In the genomic region with DNA sequence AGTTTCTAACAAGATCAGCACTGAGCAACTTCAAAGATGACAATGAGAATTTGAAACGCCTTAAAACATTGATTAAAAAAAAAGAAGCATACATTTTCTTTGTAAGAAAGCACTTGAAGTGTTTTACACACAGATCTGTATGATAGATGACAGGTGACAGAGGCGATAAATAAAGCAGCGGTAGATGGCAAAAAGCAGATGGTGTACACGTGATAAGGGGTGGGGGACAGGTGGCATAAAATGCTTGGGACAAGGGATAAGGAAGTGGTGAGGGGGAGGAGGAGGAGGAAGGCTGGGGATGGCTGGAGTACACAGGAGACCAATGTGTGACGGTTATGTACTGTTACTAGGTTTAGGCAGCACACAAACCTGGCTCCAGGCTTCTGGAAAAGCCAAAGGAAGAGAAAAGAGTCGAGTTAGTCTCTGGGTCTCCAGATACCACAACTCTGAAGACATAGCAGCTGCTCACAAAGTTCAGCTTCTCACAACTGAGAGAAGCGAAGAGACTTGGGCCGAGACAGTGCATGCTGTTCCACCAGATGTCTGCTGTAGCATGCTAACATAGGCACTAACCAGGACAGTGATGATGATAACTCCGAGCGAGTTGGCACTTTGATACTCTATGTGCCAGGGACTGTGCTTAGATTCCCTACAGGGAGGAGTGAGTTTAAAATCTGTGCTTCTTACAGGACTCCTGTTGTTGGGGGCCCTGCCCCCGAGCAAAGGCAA, we compare ENCODE assay signal across 20 mouse cellular contexts.
DNase-seq lines count a peak whose midpoint lies in the region; ATAC-seq and TF ChIP-seq lines count a peak whose summit lies in the region.
"Had no signal": no experiment of that assay in that cellular context is flagged by ENCODE, and none has a peak within 500 bp of the region (broad histone marks: within the 10 kb centered on the region; RNA-seq: fewer than 3 reads in every experiment).

No protein-coding gene starts in this region.

- DNase-seq in hindbrain, embryonic 11.5 days (ENCODE audit: low spot score): no peak
- no peak for DNase-seq in MEL (ENCODE audit: low read depth, low spot score)
- peak; percentile 19 to 21 for DNase-seq in thymus, postnatal 36 days
- DNase-seq in kidney, postnatal 25 days: no peak
- DNase-seq in retina, embryonic 14.5 days (ENCODE audit: low spot score): no peak
- DNase-seq: adrenal gland, postnatal 10 days; cerebellum, adult 11-12 months; cerebellum, adult 9-10 months; cerebellum, postnatal 36 days; gastrocnemius, postnatal 10 days; heart, adult 18-20 months; heart, postnatal 10 days had no signal

- H3K36me3 ChIP-seq in hindbrain, embryonic 16.5 days (ENCODE audit: control insufficient read depth, insufficient read depth, low read length): no peaks in the 10 kb centered on the region
- no peaks in the 10 kb centered on the region for H3K36me3 ChIP-seq in hindbrain, embryonic 11.5 days (ENCODE audit: control insufficient read depth, insufficient read depth, low read length)
- H3K36me3 ChIP-seq in MEL (ENCODE audit: control insufficient read depth in 1 of 2, insufficient read depth in 2 of 2, low read length in 2 of 2): peaks cover 0 to 13% of the 10 kb centered on the region in 2 experiments; a peak in 2 of 4 replicates
- H3K36me3 ChIP-seq: embryonic facial prominence, embryonic 15.5 days; forebrain, embryonic 10.5 days; heart, embryonic 10.5 days had no signal

- WGBS in hindbrain, embryonic 16.5 days: 75% methylated on average over 11 of the region's 11 CpGs
- WGBS in hindbrain, embryonic 11.5 days: 83% methylated on average over 11 of the region's 11 CpGs

- TF ChIP-seq POLR2A in MEL (IDR thresholded peaks at IDR 0.05; ENCODE audit: control insufficient read depth in 1 of 2, insufficient read depth in 1 of 2, low read depth in 1 of 2, low read length in 2 of 2, poor library complexity in 1 of 2): no peak

- no peaks in the 10 kb centered on the region for H3K79me2 ChIP-seq in MEL (ENCODE audit: control insufficient read depth, insufficient read depth, low read length, poor library complexity)

- no peaks in the 10 kb centered on the region; the same call in 1 of the 2 replicates for H3K9me3 ChIP-seq in hindbrain, embryonic 16.5 days (ENCODE audit: control insufficient read depth, low read length)
- H3K9me3 ChIP-seq in hindbrain, embryonic 11.5 days (ENCODE audit: control insufficient read depth, low read length): no peaks in the 10 kb centered on the region
- no peaks in the 10 kb centered on the region for H3K9me3 ChIP-seq in MEL (replicated peaks; ENCODE audit: insufficient read depth, low read length)
- H3K9me3 ChIP-seq: embryonic facial prominence, embryonic 15.5 days had no signal

- H3K4me3 ChIP-seq in hindbrain, embryonic 16.5 days (ENCODE audit: low read length): no peak overlapping the region
- no peak overlapping the region for H3K4me3 ChIP-seq in hindbrain, embryonic 11.5 days (ENCODE audit: low read depth, low read length)
- H3K4me3 ChIP-seq in MEL (ENCODE audit: control insufficient read depth in 1 of 2, insufficient read depth in 1 of 2, low read depth in 2 of 2, low read length in 2 of 2): no peak overlapping the region
- H3K4me3 ChIP-seq: embryonic facial prominence, embryonic 15.5 days; erythroblast, embryonic 14.5 days; forebrain, embryonic 10.5 days; heart, embryonic 10.5 days had no signal

- H3K27ac ChIP-seq in hindbrain, embryonic 16.5 days (ENCODE audit: low read depth, low read length): no peak overlapping the region
- no peak overlapping the region for H3K27ac ChIP-seq in hindbrain, embryonic 11.5 days (ENCODE audit: low read depth, low read length)
- no peak overlapping the region for H3K27ac ChIP-seq in MEL (ENCODE audit: control insufficient read depth, low read depth, low read length)
- H3K27ac ChIP-seq: embryonic facial prominence, embryonic 15.5 days; forebrain, embryonic 10.5 days; heart, embryonic 10.5 days; hindbrain, embryonic 14.5 days had no signal

- H3K4me2 ChIP-seq in hindbrain, embryonic 16.5 days (ENCODE audit: low read length): no peak overlapping the region
- H3K4me2 ChIP-seq in hindbrain, embryonic 11.5 days (replicated peaks; ENCODE audit: low read depth, low read length): no peak overlapping the region
- H3K4me2 ChIP-seq: embryonic facial prominence, embryonic 15.5 days; hindbrain, embryonic 14.5 days had no signal

- no peak for TF ChIP-seq CTCF in MEL (IDR thresholded peaks at IDR 0.05 in 2 of 3, conservative IDR thresholded peaks at IDR 0.05 in 1 of 3; ENCODE audit: control insufficient read depth in 1 of 3, insufficient read depth in 1 of 3, low read depth in 2 of 3, low read length in 3 of 3, poor library complexity in 1 of 3, severe bottlenecking in 1 of 3)

- H3K9ac ChIP-seq in hindbrain, embryonic 16.5 days (ENCODE audit: low read depth, low read length): no peak overlapping the region
- no peak overlapping the region for H3K9ac ChIP-seq in hindbrain, embryonic 11.5 days (ENCODE audit: low read depth, low read length)
- no peak overlapping the region for H3K9ac ChIP-seq in MEL (ENCODE audit: control insufficient read depth, low read depth, low read length, poor library complexity, severe bottlenecking)
- H3K9ac ChIP-seq: embryonic facial prominence, embryonic 15.5 days; hindbrain, embryonic 14.5 days had no signal

- no peaks in the 10 kb centered on the region for H3K27me3 ChIP-seq in hindbrain, embryonic 16.5 days (replicated peaks; ENCODE audit: control insufficient read depth, insufficient read depth, low read length)
- H3K27me3 ChIP-seq in hindbrain, embryonic 11.5 days (ENCODE audit: control insufficient read depth, insufficient read depth, low read length): no peaks in the 10 kb centered on the region
- H3K27me3 ChIP-seq in MEL (ENCODE audit: control insufficient read depth in 1 of 2, insufficient read depth in 2 of 2, low read length in 2 of 2): no peaks in the 10 kb centered on the region
- H3K27me3 ChIP-seq: embryonic facial prominence, embryonic 15.5 days had no signal

- TF ChIP-seq EP300 in MEL (IDR thresholded peaks at IDR 0.05; ENCODE audit: low read depth in 1 of 2, low read length in 2 of 2): peak in 1 of 2 experiments; percentile 36; a peak in 1 of 4 replicates

- ATAC-seq in hindbrain, embryonic 16.5 days: peak; percentile 64
- ATAC-seq in hindbrain, embryonic 11.5 days (ENCODE audit: low FRiP score): no peak
- ATAC-seq in megakaryocyte-erythroid progenitor cell, adult 5-6 weeks (replicated peaks; ENCODE audit: low FRiP score, low TSS enrichment, poor library complexity, severe bottlenecking): peak; percentile 42; the same call in 1 of the 2 replicates
- ATAC-seq: intestine, embryonic 16.5 days had no signal

- TF ChIP-seq RAD21 in MEL (IDR thresholded peaks at IDR 0.05; ENCODE audit: low read depth, low read length): no peak

- peaks cover 9% of the 10 kb centered on the region; the same call in 1 of the 2 replicates for H3K4me1 ChIP-seq in hindbrain, embryonic 16.5 days (ENCODE audit: control insufficient read depth, insufficient read depth, low read depth, low read length)
- no peaks in the 10 kb centered on the region for H3K4me1 ChIP-seq in hindbrain, embryonic 11.5 days (replicated peaks; ENCODE audit: control insufficient read depth, insufficient read depth, low read length)
- peaks cover 8 to 25% of the 10 kb centered on the region in 2 experiments; a peak in 3 of 4 replicates for H3K4me1 ChIP-seq in MEL (ENCODE audit: control insufficient read depth in 1 of 2, insufficient read depth in 2 of 2, low read length in 2 of 2)

TF ChIP-seq in MEL, 35 proteins besides CTCF, POLR2A, EP300 and RAD21:
- TF ChIP-seq TCF12 (IDR thresholded peaks at IDR 0.05; ENCODE audit: low read depth, low read length) (peak; percentile 76; the same call in 1 of the 2 replicates), TAL1 (IDR thresholded peaks at IDR 0.05; ENCODE audit: low read length) (peak; percentile 14; the same call in 1 of the 2 replicates), KAT2A (conservative IDR thresholded peaks at IDR 0.05; ENCODE audit: low read depth, low read length) (no peak)

Comparison
In these comparisons a context has a peak if more than half of its experiments do, and no peak if none do; other contexts are left out.
1. DNase-seq: peak in thymus, postnatal 36 days (2 of 2); none in hindbrain, embryonic 11.5 days (single experiment), MEL (single experiment), kidney, postnatal 25 days (0 of 2) and retina, embryonic 14.5 days (single experiment).